21 mouse cellular contexts compared by ENCODE assay signal in genomic region chr16:44187172-44187571, GRCm38 (mm10). TPM values are rescaled to one million over a fixed set of nuclear protein-coding genes. Genes with fewer than 3 reads are reported as not detected.
DNase-seq lines count a peak whose midpoint lies in the region; ATAC-seq lines count a peak whose summit lies in the region.
"Had no signal": no experiment of that assay in that cellular context is flagged by ENCODE, and none has a peak within 500 bp of the region (broad histone marks: within the 10 kb centered on the region; RNA-seq: fewer than 3 reads in every experiment).

No protein-coding gene starts in this region.

- peak; percentile 63 for DNase-seq in A20 (ENCODE audit: low read depth, low spot score)
- no peak for DNase-seq in right cerebral cortex, postnatal 36 days (ENCODE audit: low spot score in 2 of 2)
- DNase-seq: adrenal gland, adult 2 months; adrenal gland, postnatal 10 days; adrenal gland, postnatal 36 days; cerebellum, adult 11 months; cerebellum, adult 18-20 months; cerebellum, adult 8-10 months; cerebellum, adult 9-11 months; cerebellum, postnatal 14 days; cerebellum, postnatal 36 days; forebrain, postnatal 0 days had no signal

- 96% methylated on average over 4 of the region's 4 CpGs for WGBS in midbrain, embryonic 15.5 days

- no peak overlapping the region for H3K9ac ChIP-seq in midbrain, embryonic 15.5 days
- H3K9ac ChIP-seq: embryonic facial prominence, embryonic 12.5 days; forebrain, embryonic 13.5 days; forebrain, embryonic 15.5 days; forebrain, postnatal 0 days had no signal

- H3K9me3 ChIP-seq in midbrain, embryonic 15.5 days = no peaks in the 10 kb centered on the region
- H3K9me3 ChIP-seq: forebrain, embryonic 15.5 days had no signal

- no peaks in the 10 kb centered on the region for H3K27me3 ChIP-seq in midbrain, embryonic 15.5 days (replicated peaks)
- H3K27me3 ChIP-seq: embryonic facial prominence, embryonic 12.5 days; forebrain, embryonic 13.5 days; forebrain, embryonic 15.5 days had no signal

- H3K36me3 ChIP-seq in midbrain, embryonic 15.5 days (replicated peaks) = no peaks in the 10 kb centered on the region
- H3K36me3 ChIP-seq: forebrain, embryonic 15.5 days had no signal

- H3K4me2 ChIP-seq in midbrain, embryonic 15.5 days = no peak overlapping the region
- H3K4me2 ChIP-seq: embryonic facial prominence, embryonic 12.5 days; forebrain, embryonic 13.5 days; forebrain, embryonic 15.5 days had no signal

- no peaks in the 10 kb centered on the region for H3K4me1 ChIP-seq in midbrain, embryonic 15.5 days
- H3K4me1 ChIP-seq: forebrain, embryonic 13.5 days; forebrain, embryonic 15.5 days had no signal

- no peak overlapping the region for H3K27ac ChIP-seq in midbrain, embryonic 15.5 days
- H3K27ac ChIP-seq: embryonic facial prominence, embryonic 10.5 days; embryonic facial prominence, embryonic 12.5 days; forebrain, embryonic 13.5 days; forebrain, embryonic 15.5 days had no signal

- H3K4me3 ChIP-seq in midbrain, embryonic 15.5 days = no peak overlapping the region
- H3K4me3 ChIP-seq: embryonic facial prominence, embryonic 10.5 days; embryonic facial prominence, embryonic 12.5 days; forebrain, embryonic 13.5 days; forebrain, embryonic 15.5 days had no signal

- ATAC-seq in granulocyte monocyte progenitor cell, adult 5-6 weeks (replicated peaks; ENCODE audit: poor library complexity, severe bottlenecking) = peak; percentile 84
- peak; percentile 74 for ATAC-seq in megakaryocyte, adult 5-6 weeks (ENCODE audit: poor library complexity, severe bottlenecking)
- ATAC-seq in monocyte, adult 5-6 weeks (replicated peaks; ENCODE audit: insufficient number of reproducible peaks, low FRiP score, low TSS enrichment, poor library complexity, severe bottlenecking) = peak; percentile 76
- no peak for ATAC-seq in midbrain, embryonic 15.5 days (replicated peaks)
- no peak for ATAC-seq in cerebellum, adult (ENCODE audit: insufficient number of reproducible peaks, low FRiP score, low TSS enrichment)
- ATAC-seq: forebrain, embryonic 13.5 days; forebrain, embryonic 15.5 days; forebrain, postnatal 0 days had no signal

RNA-seq across cellular contexts. Expression of gene Usf3, which starts 14.1 kb away (rescaled TPM):
- total RNA-seq in granulocyte monocyte progenitor cell, adult 5-6 weeks (2014; fragmentation: Nextera tagmentation) = 19.0 and 21.3 TPM in 2 replicates
- 9.1 and 10.2 TPM in 2 replicates for total RNA-seq in granulocyte monocyte progenitor cell, adult 5-6 weeks (2017)
- total RNA-seq in megakaryocyte, adult 5-6 weeks (2015) = 36.9 and 41.7 TPM in 2 replicates
- 13.9 and 17.6 TPM in 2 replicates for total RNA-seq in megakaryocyte, adult 5-6 weeks (2017)
- total RNA-seq in monocyte, adult 5-6 weeks (2017) = 22.3 to 31.8 TPM (median 29.7 TPM) in 3 replicates
- polyA plus RNA-seq in midbrain, embryonic 15.5 days (2015; fragmentation: Nextera tagmentation; extraction: Ambion mirVana) = 2.8 and 2.9 TPM in 2 replicates

RNA-seq across cellular contexts. Expression of gene Naa50, which starts 47.5 kb away (rescaled TPM):
- 91.4 and 104 TPM in 2 replicates for total RNA-seq in granulocyte monocyte progenitor cell, adult 5-6 weeks (2014; fragmentation: Nextera tagmentation)
- 121 and 139 TPM in 2 replicates for total RNA-seq in granulocyte monocyte progenitor cell, adult 5-6 weeks (2017)
- 66.0 and 77.7 TPM in 2 replicates for total RNA-seq in megakaryocyte, adult 5-6 weeks (2015)
- total RNA-seq in megakaryocyte, adult 5-6 weeks (2017) = 49.4 and 59.2 TPM in 2 replicates
- 53.8 to 72.0 TPM (median 71.0 TPM) in 3 replicates for total RNA-seq in monocyte, adult 5-6 weeks (2017)
- polyA plus RNA-seq in midbrain, embryonic 15.5 days (2015; fragmentation: Nextera tagmentation; extraction: Ambion mirVana) = 58.6 and 60.8 TPM in 2 replicates

RNA-seq across cellular contexts. Expression of gene Atp6v1a, which starts 47.7 kb away (rescaled TPM):
- total RNA-seq in granulocyte monocyte progenitor cell, adult 5-6 weeks (2014; fragmentation: Nextera tagmentation) = 34.9 and 41.3 TPM in 2 replicates
- 66.0 and 90.2 TPM in 2 replicates for total RNA-seq in granulocyte monocyte progenitor cell, adult 5-6 weeks (2017)
- total RNA-seq in megakaryocyte, adult 5-6 weeks (2015) = 84.2 and 92.1 TPM in 2 replicates
- 111 and 131 TPM in 2 replicates for total RNA-seq in megakaryocyte, adult 5-6 weeks (2017)
- 61.9 to 76.9 TPM (median 64.2 TPM) in 3 replicates for total RNA-seq in monocyte, adult 5-6 weeks (2017)
- polyA plus RNA-seq in midbrain, embryonic 15.5 days (2015; fragmentation: Nextera tagmentation; extraction: Ambion mirVana) = 128 and 133 TPM in 2 replicates

Comparison
In these comparisons a context has a peak if more than half of its experiments do, and no peak if none do; other contexts are left out.
1. ATAC-seq: peak in granulocyte monocyte progenitor cell, adult 5-6 weeks (single experiment), megakaryocyte, adult 5-6 weeks (single experiment) and monocyte, adult 5-6 weeks (single experiment); none in midbrain, embryonic 15.5 days (single experiment) and cerebellum, adult (single experiment).